Mouse (Mus musculus) heart, postnatal 36 days (tissue): ENCODE measurements around the gene Sars2. TPM values are rescaled to one million over a fixed set of nuclear protein-coding genes. Genes with fewer than 3 reads are reported as not detected.

Experiments
- DNase-seq, 2 experiments: peaks; one replicate each; pipeline ENCODE4 v3.0.0; 2021 to 2022
- intact Hi-C: fragments of 180-260 bp; cut with DNase I; formaldehyde crosslinking; loops from one replicate; pipeline ENCODE4 v1.15.1; 2025
- total RNA-seq, 2 experiments: library from RNA; stranded (reverse); gene quantifications; 2 replicates each; pipeline ENCODE4 v1.2.3; 2021

Gene Sars2
- total RNA-seq, 2 experiments from 2014 or later, result 14.6 to 16.3 TPM

DNA sequence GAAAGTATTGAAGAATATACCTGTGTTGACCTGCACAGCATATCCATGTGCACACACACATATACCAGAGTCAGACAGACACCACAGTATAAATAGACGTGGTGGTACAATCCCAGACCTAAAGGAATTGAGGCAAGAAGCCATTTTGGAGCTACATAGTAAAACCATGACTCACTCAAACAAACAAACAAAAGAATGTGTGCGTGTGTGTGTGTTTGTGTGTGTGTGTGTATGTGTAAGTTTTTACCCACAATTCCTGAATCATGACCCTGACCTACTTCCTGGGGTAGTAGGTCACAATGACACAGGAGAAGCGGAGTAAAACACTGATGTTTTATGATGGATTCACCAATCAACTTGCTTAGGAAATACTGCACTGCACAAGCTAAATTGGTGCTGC, 59.7 kb downstream of the Sars2 start:
- intact Hi-C loops, result no loop called here
- DNase-seq, result no peak

DNA sequence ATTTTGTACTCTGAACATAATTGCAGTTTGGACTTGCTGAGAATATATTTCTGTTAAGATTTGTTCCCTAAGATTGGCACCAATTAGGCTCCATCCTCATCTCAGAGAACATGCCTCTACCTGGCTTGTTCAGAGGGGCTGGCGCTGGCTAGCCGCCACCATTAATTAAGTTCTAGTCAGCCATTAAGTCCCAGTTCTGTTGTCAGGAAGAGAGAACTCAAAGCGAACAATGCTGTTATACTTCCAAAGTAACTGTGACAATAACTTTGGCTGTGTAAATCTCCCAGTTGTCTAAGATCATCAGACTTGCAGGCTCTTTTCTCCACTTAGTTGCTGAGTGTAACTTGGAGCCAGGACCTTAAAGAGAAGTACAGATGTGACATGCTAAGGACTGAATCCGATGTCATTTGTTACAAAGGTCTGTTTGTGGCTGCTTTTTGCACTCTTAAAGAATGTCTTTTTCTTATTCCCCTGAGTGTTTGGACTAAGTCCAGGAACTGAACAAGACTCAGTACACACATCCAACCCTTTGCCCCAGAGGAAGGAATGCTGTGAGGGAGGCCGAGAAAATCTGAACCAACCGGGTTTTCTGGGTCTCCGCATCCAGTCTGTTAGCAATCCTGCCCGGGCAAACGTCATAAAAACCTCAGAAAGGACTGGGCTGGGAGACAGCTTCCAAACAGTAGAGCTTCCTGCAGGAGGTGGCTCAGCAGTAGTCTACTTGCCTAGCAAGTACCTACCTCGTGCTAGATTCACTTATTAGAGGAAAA, 60.3 kb downstream of the Sars2 start:
- intact Hi-C loops, result no loop called here
- DNase-seq, result peak; percentile 47 to 48

DNA sequence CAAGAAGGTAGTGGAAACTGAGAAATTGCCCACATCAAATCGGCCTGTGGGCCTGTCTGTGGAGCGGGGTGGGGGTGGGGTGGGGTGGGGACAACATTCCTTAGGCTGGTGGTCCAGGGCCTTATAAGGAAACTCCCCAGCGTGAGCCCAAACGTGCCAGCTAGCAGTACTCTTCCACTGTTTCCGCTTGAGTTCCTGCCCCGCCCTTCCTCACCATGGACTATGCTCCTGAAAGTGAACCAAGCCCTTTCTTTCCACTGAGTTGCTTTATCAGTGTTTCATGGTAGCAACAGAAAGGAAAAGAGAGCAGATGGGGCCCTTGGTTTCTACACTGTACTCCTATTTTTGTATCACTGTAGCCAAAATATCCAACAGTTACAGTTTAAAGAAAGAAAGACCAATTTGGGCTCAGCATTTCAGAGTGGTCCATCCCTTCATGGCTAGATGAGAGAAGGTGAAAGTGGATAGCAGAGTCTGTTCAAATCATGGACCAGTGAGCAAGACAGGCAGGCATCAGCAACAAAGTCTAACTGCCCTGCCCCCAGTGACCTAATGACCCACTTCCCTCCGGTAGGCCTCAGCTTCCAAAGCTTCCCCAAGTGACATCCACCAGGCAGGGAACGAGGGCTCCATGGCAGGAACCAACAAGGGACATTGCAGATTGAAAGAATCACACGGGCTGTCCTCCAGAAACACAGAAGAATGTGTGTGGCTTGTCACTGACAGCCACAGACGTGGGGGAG, 61.2 kb downstream of the Sars2 start:
- peak; percentile 36 to 37 for DNase-seq
- intact Hi-C loops, result no loop called here

Other genes starting within 250 kb of the Sars2 start
- not detected for gene Ifnl2, start 231.5 kb upstream of the Sars2 start, total RNA-seq
- not detected for gene Ifnl3, start 219.2 kb upstream of the Sars2 start, total RNA-seq
- gene Sycn, start 201.1 kb upstream of the Sars2 start, total RNA-seq, result not detected
- not detected for gene Nccrp1, start 194.7 kb upstream of the Sars2 start, total RNA-seq
- 10 to 100 TPM; 20.5 to 24.5 TPM for gene Samd4b, start 143.8 kb upstream of the Sars2 start, total RNA-seq
- 1 to 10 TPM; 7.3 to 7.4 TPM for gene Pak4, start 143.8 kb upstream of the Sars2 start, total RNA-seq
- not detected for gene Acp7, start 110.7 kb upstream of the Sars2 start, total RNA-seq
- under 1 TPM in 1 of 2 experiments, not detected in 1; 0.22 TPM for gene Fbxo27, start 49.1 kb upstream of the Sars2 start, total RNA-seq
- gene Fbxo17, start 25.2 kb upstream of the Sars2 start, total RNA-seq, result under 1 TPM; 0.46 to 0.53 TPM
- gene Mrps12, start 172 bp upstream of the Sars2 start, total RNA-seq, result 10 to 100 TPM; 53.9 to 54.1 TPM
- gene Ccer2, start 14.2 kb downstream of the Sars2 start, total RNA-seq, result not detected
- gene Sirt2, start 24.7 kb downstream of the Sars2 start, total RNA-seq, result 10 to 100 TPM; 85.1 to 87.0 TPM
- 10 to 100 TPM; 25.4 to 27.0 TPM for gene Nfkbib, start 25.5 kb downstream of the Sars2 start, total RNA-seq
- gene Rinl, start 47.0 kb downstream of the Sars2 start, total RNA-seq, result 1 to 10 TPM; 1.8 to 1.9 TPM
- 100 to 1,000 TPM; 240 to 277 TPM for gene Hnrnpl, start 66.5 kb downstream of the Sars2 start, total RNA-seq
- gene Ech1, start 83.2 kb downstream of the Sars2 start, total RNA-seq, result 1,000 to 10,000 TPM; 1,832 to 1,909 TPM
- 10 to 100 TPM; 29.4 to 48.3 TPM for gene Lgals4, start 91.9 kb downstream of the Sars2 start, total RNA-seq
- gene Lgals7, start 121.9 kb downstream of the Sars2 start, total RNA-seq, result 1 to 10 TPM in 1 of 2 experiments, under 1 TPM in 1; 0.73 to 1.4 TPM
- under 1 TPM; 0.19 to 0.27 TPM for gene Capn12, start 139.4 kb downstream of the Sars2 start, total RNA-seq
- gene Actn4, start 220.3 kb downstream of the Sars2 start, total RNA-seq, result 10 to 100 TPM; 69.4 to 81.8 TPM
- gene Eif3k, start 239.9 kb downstream of the Sars2 start, total RNA-seq, result 100 to 1,000 TPM; 159 to 163 TPM
- under 1 TPM; 0.61 to 0.81 TPM for gene Map4k1, start 240.1 kb downstream of the Sars2 start, total RNA-seq